Mouse (Mus musculus): Measurements from ENCODE around the gene Qprt. TPM values are rescaled to one million over a fixed set of nuclear protein-coding genes. Genes with fewer than 3 reads are reported as not detected.

The Qprt gene
- total RNA-seq, 1 experiment = 5.6 TPM

GRCm38 (mm10) chr7:127070871-127071413 is 51.1 kb downstream of the Qprt start:
- no peaks in the 10 kb centered on the region for H3K9me3 ChIP-seq (ENCODE audit: control insufficient read depth, insufficient read depth, low read depth, low read length)
- H3K4me1 ChIP-seq (ENCODE audit: control insufficient read depth in 2 of 2, insufficient read depth in 2 of 2, low read length in 2 of 2, poor library complexity in 1 of 2) = no peaks in the 10 kb centered on the region
- no peak for TF ChIP-seq HCFC1 (IDR thresholded peaks at IDR 0.05; ENCODE audit: borderline replicate concordance, insufficient read depth, low read length)
- no peak for TF ChIP-seq CHD2 (IDR thresholded peaks at IDR 0.05; ENCODE audit: low read depth, low read length)
- no peak for TF ChIP-seq ZNF384 (IDR thresholded peaks at IDR 0.05; ENCODE audit: low read depth, low read length)
- TF ChIP-seq MAFK (IDR thresholded peaks at IDR 0.05; ENCODE audit: insufficient read depth, low read depth, low read length) = no peak
- TF ChIP-seq ZC3H11A (IDR thresholded peaks at IDR 0.05; ENCODE audit: borderline replicate concordance, low read depth, low read length) = no peak
- DNase-seq (ENCODE audit: low read depth, low spot score) = no peak
- in situ Hi-C loops (cut with MboI; ENCODE audit: low sequenced_read_pairs in 2 of 2, unreplicated experiment in 2 of 2) = no loop called here
- no peak overlapping the region for H3K27ac ChIP-seq (ENCODE audit: insufficient read depth, low read depth, low read length, poor library complexity, severe bottlenecking)
- no peak overlapping the region for H3K4me3 ChIP-seq (ENCODE audit: insufficient read depth in 1 of 2, low read depth in 1 of 2, low read length in 2 of 2, poor library complexity in 1 of 2, severe bottlenecking in 1 of 2)
- H3K9ac ChIP-seq (ENCODE audit: insufficient read depth, low read depth, low read length, poor library complexity, severe bottlenecking) = no peak overlapping the region
- H3K36me3 ChIP-seq (ENCODE audit: control insufficient read depth, insufficient read depth, low read length, poor library complexity, severe bottlenecking) = no peaks in the 10 kb centered on the region

GRCm38 (mm10) chr7:127066317-127066716 is 55.7 kb downstream of the Qprt start:
- in situ Hi-C loops (cut with MboI; ENCODE audit: low sequenced_read_pairs in 2 of 2, unreplicated experiment in 2 of 2) = no loop called here
- no peak for DNase-seq (ENCODE audit: low read depth, low spot score)
- Histone ChIP-seq H3K36me3 (ENCODE audit: control insufficient read depth, insufficient read depth, low read length, poor library complexity, severe bottlenecking) (no peaks in the 10 kb centered on the region), H3K9me3 (ENCODE audit: control insufficient read depth, insufficient read depth, low read depth, low read length) (no peaks in the 10 kb centered on the region), H3K9ac (ENCODE audit: insufficient read depth, low read depth, low read length, poor library complexity, severe bottlenecking) (no peak overlapping the region), H3K27ac (ENCODE audit: insufficient read depth, low read depth, low read length, poor library complexity, severe bottlenecking) (no peak overlapping the region), H3K4me3 (ENCODE audit: insufficient read depth in 1 of 2, low read depth in 1 of 2, low read length in 2 of 2, poor library complexity in 1 of 2, severe bottlenecking in 1 of 2) (no peak overlapping the region), H3K4me1 (ENCODE audit: control insufficient read depth in 2 of 2, insufficient read depth in 2 of 2, low read length in 2 of 2, poor library complexity in 1 of 2) (peaks cover 0 to 6% of the 10 kb centered on the region in 2 experiments; a peak in 1 of 4 replicates)
- no peak for TF ChIP-seq HCFC1 (IDR thresholded peaks at IDR 0.05; ENCODE audit: borderline replicate concordance, insufficient read depth, low read length)
- TF ChIP-seq MAFK (IDR thresholded peaks at IDR 0.05; ENCODE audit: insufficient read depth, low read depth, low read length) = no peak
- TF ChIP-seq ZC3H11A (IDR thresholded peaks at IDR 0.05; ENCODE audit: borderline replicate concordance, low read depth, low read length) = no peak
- TF ChIP-seq ZNF384 (IDR thresholded peaks at IDR 0.05; ENCODE audit: low read depth, low read length) = no peak
- TF ChIP-seq CHD2 (IDR thresholded peaks at IDR 0.05; ENCODE audit: low read depth, low read length) = no peak

GRCm38 (mm10) chr7:127065538-127065937 is 56.5 kb downstream of the Qprt start:
- TF ChIP-seq HCFC1 (IDR thresholded peaks at IDR 0.05; ENCODE audit: borderline replicate concordance, insufficient read depth, low read length) = no peak
- no peak for TF ChIP-seq ZC3H11A (IDR thresholded peaks at IDR 0.05; ENCODE audit: borderline replicate concordance, low read depth, low read length)
- no peak for TF ChIP-seq MAFK (IDR thresholded peaks at IDR 0.05; ENCODE audit: insufficient read depth, low read depth, low read length)
- TF ChIP-seq CHD2 (IDR thresholded peaks at IDR 0.05; ENCODE audit: low read depth, low read length) = no peak
- TF ChIP-seq ZNF384 (IDR thresholded peaks at IDR 0.05; ENCODE audit: low read depth, low read length) = no peak
- Histone ChIP-seq H3K36me3 (ENCODE audit: control insufficient read depth, insufficient read depth, low read length, poor library complexity, severe bottlenecking) (no peaks in the 10 kb centered on the region), H3K27ac (ENCODE audit: insufficient read depth, low read depth, low read length, poor library complexity, severe bottlenecking) (no peak overlapping the region), H3K9ac (ENCODE audit: insufficient read depth, low read depth, low read length, poor library complexity, severe bottlenecking) (no peak overlapping the region), H3K4me1 (ENCODE audit: control insufficient read depth in 2 of 2, insufficient read depth in 2 of 2, low read length in 2 of 2, poor library complexity in 1 of 2) (peaks cover 0 to 6% of the 10 kb centered on the region in 2 experiments; a peak in 1 of 4 replicates), H3K4me3 (ENCODE audit: insufficient read depth in 1 of 2, low read depth in 1 of 2, low read length in 2 of 2, poor library complexity in 1 of 2, severe bottlenecking in 1 of 2) (no peak overlapping the region), H3K9me3 (ENCODE audit: control insufficient read depth, insufficient read depth, low read depth, low read length) (no peaks in the 10 kb centered on the region)
- no peak for DNase-seq (ENCODE audit: low read depth, low spot score)
- in situ Hi-C loops (cut with MboI; ENCODE audit: low sequenced_read_pairs in 2 of 2, unreplicated experiment in 2 of 2) = no loop called here

Other genes with a start within 250 kb of the Qprt start
- 42.3 and 57.2 TPM in 2 replicates for gene Taok2, start 237.5 kb downstream of the Qprt start, total RNA-seq (2012; rRNA removed)
- 14.7 and 25.6 TPM in 2 replicates for gene Tmem219, start 199.3 kb downstream of the Qprt start, total RNA-seq (2012; rRNA removed)
- gene Kctd13, start 193.3 kb downstream of the Qprt start, total RNA-seq (2012; rRNA removed) = 13.2 and 16.2 TPM in 2 replicates
- gene Asphd1, start 172.6 kb downstream of the Qprt start, total RNA-seq (2012; rRNA removed) = 1.0 and 2.0 TPM in 2 replicates
- gene Sez6l2, start 171.7 kb downstream of the Qprt start, total RNA-seq (2012; rRNA removed) = 0.80 and 2.0 TPM in 2 replicates
- gene Cdipt, start 146.3 kb downstream of the Qprt start, total RNA-seq (2012; rRNA removed) = 106 and 122 TPM in 2 replicates
- gene Cdiptos, start 146.1 kb downstream of the Qprt start, total RNA-seq (2012; rRNA removed) = 0.18 and 0.32 TPM in 2 replicates
- 49.2 and 56.0 TPM in 2 replicates for gene Mvp, start 107.6 kb downstream of the Qprt start, total RNA-seq (2012; rRNA removed)
- 0.63 and 1.3 TPM in 2 replicates for gene Pagr1b, start 105.7 kb downstream of the Qprt start, total RNA-seq (2012; rRNA removed)
- gene Pagr1a, start 104.9 kb downstream of the Qprt start, total RNA-seq (2012; rRNA removed) = 12.1 and 32.3 TPM in 2 replicates
- gene Gm42742, start 101.1 kb downstream of the Qprt start, total RNA-seq (2012; rRNA removed) = 23.4 and 38.4 TPM in 2 replicates
- gene Prrt2, start 101.0 kb downstream of the Qprt start, total RNA-seq (2012; rRNA removed) = 0.36 and 0.85 TPM in 2 replicates
- 134 and 164 TPM in 2 replicates for gene Maz, start 95.2 kb downstream of the Qprt start, total RNA-seq (2012; rRNA removed)
- 97.4 and 117 TPM in 2 replicates for gene Kif22, start 79.8 kb downstream of the Qprt start, total RNA-seq (2012; rRNA removed)
- not detected in 2 replicates for gene Zg16, start 34.9 kb downstream of the Qprt start, total RNA-seq (2012; rRNA removed)
- 13.5 and 31.2 TPM in 2 replicates for gene AI467606, start 30.9 kb downstream of the Qprt start, total RNA-seq (2012; rRNA removed)
- gene Spn, start 15.6 kb upstream of the Qprt start, total RNA-seq (2012; rRNA removed) = 30.2 and 67.4 TPM in 2 replicates
- 113 and 133 TPM in 2 replicates for gene Cd2bp2, start 73.8 kb upstream of the Qprt start, total RNA-seq (2012; rRNA removed)
- 63.3 and 67.0 TPM in 2 replicates for gene Tbc1d10b, start 86.2 kb upstream of the Qprt start, total RNA-seq (2012; rRNA removed)
- 322 and 498 TPM in 2 replicates for gene Mylpf, start 86.7 kb upstream of the Qprt start, total RNA-seq (2012; rRNA removed)
- gene Zfp553, start 110.8 kb upstream of the Qprt start, total RNA-seq (2012; rRNA removed) = 55.2 and 64.7 TPM in 2 replicates
- gene Sept1, start 110.9 kb upstream of the Qprt start, total RNA-seq (2012; rRNA removed) = 85.8 and 128 TPM in 2 replicates
- 18.7 and 21.6 TPM in 2 replicates for gene Zfp771, start 122.0 kb upstream of the Qprt start, total RNA-seq (2012; rRNA removed)
- 391 and 461 TPM in 2 replicates for gene Dctpp1, start 138.5 kb upstream of the Qprt start, total RNA-seq (2012; rRNA removed)
- gene Sephs2, start 151.8 kb upstream of the Qprt start, total RNA-seq (2012; rRNA removed) = 104 and 113 TPM in 2 replicates
- gene Itgal, start 174.0 kb upstream of the Qprt start, total RNA-seq (2012; rRNA removed) = 1.8 and 2.2 TPM in 2 replicates
- gene Zfp768, start 223.4 kb upstream of the Qprt start, total RNA-seq (2012; rRNA removed) = 3.5 and 4.4 TPM in 2 replicates

Measured in ES-E14 (cell line).